Mouse (Mus musculus) stomach, embryonic 14.5 days (tissue): ENCODE results near the gene Gfi1b. TPM values are rescaled to one million over a fixed set of nuclear protein-coding genes. Genes with fewer than 3 reads are reported as not detected.
A peak's percentile ranks its signal among the peaks of the same experiment; 100 is the strongest.

Source experiments
- ATAC-seq: fragments of 200-750 bp; cut with Nextera tagmentation; 2 replicates; pipeline ENCODE4 v1.8.0; 2017; ENCODE audit warnings: low read depth, moderate TSS enrichment; ENCODE audit not compliant: insufficient number of reproducible peaks, insufficient read depth, low FRiP score
- H3K27ac ChIP-seq: fragments of 300-500 bp; sonication (generic); 2 replicates; pipeline ENCODE4 v1.5.1; 2014; ENCODE audit warnings: mild to moderate bottlenecking, low read length, moderate library complexity, mixed read lengths
- H3K27me3 ChIP-seq: fragments of 300-500 bp; sonication (generic); 2 replicates; pipeline ENCODE4 v1.6.1; 2014; ENCODE audit warnings: low read length, control low read depth, mixed read lengths; ENCODE audit not compliant: control insufficient read depth, insufficient read depth
- H3K36me3 ChIP-seq: fragments of 300-500 bp; sonication (generic); 2 replicates; pipeline ENCODE4 v1.6.1; 2014; ENCODE audit warnings: mild to moderate bottlenecking, control low read depth, low read length, moderate library complexity, mixed read lengths; ENCODE audit not compliant: control insufficient read depth, insufficient read depth
- H3K4me1 ChIP-seq: fragments of 300-500 bp; sonication (generic); 2 replicates; pipeline ENCODE4 v1.6.1; 2014; ENCODE audit warnings: low read length, control low read depth, mixed read lengths; ENCODE audit not compliant: control insufficient read depth, insufficient read depth
- H3K4me2 ChIP-seq: fragments of 300-500 bp; sonication (generic); replicated peaks from 2 replicates; pipeline ENCODE4 v1.6.1; 2014; ENCODE audit warnings: low read depth, low read length, control low read depth
- H3K4me3 ChIP-seq: fragments of 300-500 bp; sonication (generic); 2 replicates; pipeline ENCODE4 v1.5.1; 2014; ENCODE audit warnings: low read depth, low read length, control low read depth
- H3K9ac ChIP-seq: fragments of 300-500 bp; sonication (generic); replicated peaks from 2 replicates; pipeline ENCODE4 v1.6.1; 2014; ENCODE audit warnings: low read depth, mild to moderate bottlenecking, control low read depth, low read length, moderate library complexity, mixed read lengths
- H3K9me3 ChIP-seq: fragments of 300-500 bp; sonication (generic); 2 replicates; pipeline ENCODE4 v1.6.1; 2016; ENCODE audit warnings: low read depth, low read length, control low read depth; ENCODE audit not compliant: control insufficient read depth
- WGBS: fragments of 180-500 bp; shearing (Covaris S2); extraction: QIAGEN DNeasy Blood & Tissue Kit; methylation state at CpG from one replicate; pipeline ENCODE4 v1.1.7; 2014; 5-methylcytosine and 5-hydroxymethylcytosine counted together
- polyA plus RNA-seq: library from polyadenylated mRNA; unstranded; fragments of >200 nt; fragmentation: Nextera tagmentation; extraction: Ambion mirVana; gene quantifications from 2 replicates; pipeline ENCODE4 v1.2.1, GENCODE M21; 2014

Gfi1b gene
- polyA plus RNA-seq = 0.55 and 0.56 TPM in 2 replicates

DNA sequence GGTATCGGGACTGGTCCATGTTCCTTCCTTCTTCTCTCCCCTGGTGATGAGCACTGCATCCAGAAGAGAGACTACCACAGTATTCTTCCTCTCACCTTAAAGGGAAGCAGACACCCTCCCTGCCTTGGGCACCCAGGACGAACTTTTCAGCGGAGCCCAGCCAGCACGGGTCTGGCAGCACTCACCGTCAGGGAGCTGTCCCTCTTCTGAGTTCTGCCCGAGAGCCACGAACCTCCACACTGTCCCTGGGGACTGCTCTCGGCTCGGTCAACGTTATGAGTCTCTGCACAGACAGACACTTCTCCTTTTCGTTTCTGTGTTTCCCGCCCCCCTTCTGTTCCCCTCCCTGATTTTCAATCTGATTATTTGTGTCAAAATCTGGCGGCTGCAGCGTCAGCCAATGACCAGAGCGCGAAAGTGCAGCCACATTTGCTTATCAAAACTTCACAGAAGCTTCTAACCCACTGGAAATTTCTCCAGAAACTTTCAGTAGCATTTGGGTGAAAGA lies at the start of gene Gfi1b:
TSS of gene Gfi1b (minus strand) at position 319 of the 508 bp plus-strand sequence.
- no peak for ATAC-seq
- Histone ChIP-seq H3K4me3 (no peak within 1 kb of the TSS), H3K9me3 (no peaks in the 10 kb centered on the region), H3K27me3 (no peaks in the 10 kb centered on the region), H3K9ac (no peak within 1 kb of the TSS), H3K4me1 (no peaks in the 10 kb centered on the region), H3K27ac (no peak within 1 kb of the TSS), H3K36me3 (no peaks in the 10 kb centered on the region), H3K4me2 (0 out of 2 replicates have a peak within 1 kb of the TSS, but pooled peaks have one; percentile 7)
- 8% methylated on average over 16 of the region's 16 CpGs for WGBS

DNA sequence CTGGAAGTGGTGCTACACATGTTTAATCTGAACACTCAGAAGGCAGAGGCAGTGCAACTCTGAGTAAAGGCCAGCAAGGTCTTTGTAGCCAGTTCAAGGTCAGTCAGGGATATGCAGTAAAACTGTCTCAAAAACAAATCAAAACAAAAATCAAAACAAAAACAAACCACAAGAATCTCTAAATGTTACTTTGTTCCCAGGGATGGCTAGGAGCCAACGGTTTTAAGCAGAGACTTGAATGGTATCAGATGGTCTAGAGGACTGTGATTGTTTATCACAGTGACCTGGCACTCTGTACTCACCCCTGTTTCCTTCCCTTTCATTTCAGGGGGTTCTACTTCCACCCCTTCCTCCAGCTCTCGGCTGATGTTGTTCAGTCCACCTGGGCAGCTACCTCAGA lies 49.7 kb upstream of the Gfi1b start:
- no peak overlapping the region for H3K4me3 ChIP-seq
- H3K4me2 ChIP-seq = no peak overlapping the region
- 85% methylated on average over 2 of the region's 2 CpGs for WGBS
- no peaks in the 10 kb centered on the region for H3K27me3 ChIP-seq
- H3K36me3 ChIP-seq = peaks cover 71% of the 10 kb centered on the region
- no peaks in the 10 kb centered on the region for H3K9me3 ChIP-seq
- H3K4me1 ChIP-seq = no peaks in the 10 kb centered on the region
- H3K27ac ChIP-seq = no peak overlapping the region
- no peak overlapping the region for H3K9ac ChIP-seq
- no peak for ATAC-seq

GRCm38 (mm10) chr2:28665818-28666217 lies 44.0 kb upstream of the Gfi1b start:
- H3K9me3 ChIP-seq = no peaks in the 10 kb centered on the region
- ATAC-seq = no peak
- no peak overlapping the region for H3K4me2 ChIP-seq

DNA sequence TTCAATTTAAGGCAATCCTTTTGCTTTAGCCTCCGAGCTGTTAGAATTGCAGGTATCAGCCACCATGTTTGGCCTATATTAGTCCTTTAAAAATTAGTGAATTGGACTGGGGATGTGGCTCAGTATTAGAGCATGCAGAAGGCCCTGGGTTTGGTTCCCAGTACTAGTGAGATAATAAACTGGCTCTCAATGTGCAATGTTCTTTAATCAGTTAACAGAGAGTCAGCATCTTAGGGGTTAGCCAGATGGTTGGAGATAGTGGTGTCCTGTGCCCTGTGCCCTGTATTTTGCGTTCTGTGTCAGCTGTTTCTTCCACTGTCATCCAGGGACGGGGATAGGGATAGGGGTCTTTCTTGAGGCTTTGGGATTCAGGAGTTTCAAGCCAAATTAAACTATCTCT lies 41.1 kb upstream of the Gfi1b start:
- WGBS = 90% methylated on average over 3 of the region's 3 CpGs
- H3K4me2 ChIP-seq = no peak overlapping the region
- H3K27ac ChIP-seq = no peak overlapping the region
- H3K9me3 ChIP-seq = no peaks in the 10 kb centered on the region
- peaks cover 63% of the 10 kb centered on the region for H3K36me3 ChIP-seq
- ATAC-seq = no peak
- H3K4me3 ChIP-seq = no peak overlapping the region
- no peaks in the 10 kb centered on the region for H3K27me3 ChIP-seq
- H3K4me1 ChIP-seq = no peaks in the 10 kb centered on the region
- H3K9ac ChIP-seq = no peak overlapping the region

More at GRCm38 (mm10) chr2:28665818-28666217, 44.0 kb upstream of the Gfi1b start:
- Histone ChIP-seq H3K4me3 (no peak overlapping the region), H3K36me3 (peaks cover 59% of the 10 kb centered on the region), H3K27me3 (no peaks in the 10 kb centered on the region), H3K9ac (no peak overlapping the region), H3K4me1 (no peaks in the 10 kb centered on the region), H3K27ac (no peak overlapping the region)
- 62% methylated on average over 3 of the region's 3 CpGs for WGBS

GRCm38 (mm10) chr2:28656216-28656615 lies 34.4 kb upstream of the Gfi1b start:
- H3K9me3 ChIP-seq = no peaks in the 10 kb centered on the region
- no peak overlapping the region for H3K9ac ChIP-seq
- peaks cover 23% of the 10 kb centered on the region for H3K36me3 ChIP-seq
- no peak for ATAC-seq
- no peaks in the 10 kb centered on the region for H3K4me1 ChIP-seq
- H3K4me2 ChIP-seq = no peak overlapping the region
- H3K4me3 ChIP-seq = no peak overlapping the region
- 76% methylated on average over 8 of the region's 8 CpGs for WGBS
- H3K27me3 ChIP-seq = no peaks in the 10 kb centered on the region
- no peak overlapping the region for H3K27ac ChIP-seq

- Histone ChIP-seq H3K27me3 (no peaks in the 10 kb centered on the region), H3K4me3 (no peak overlapping the region), H3K36me3 (peaks cover 13% of the 10 kb centered on the region), H3K9ac (no peak overlapping the region), H3K4me1 (no peaks in the 10 kb centered on the region), H3K4me2 (no peak overlapping the region), H3K9me3 (no peaks in the 10 kb centered on the region), H3K27ac (no peak overlapping the region)
- WGBS = 63% methylated on average over 2 of the region's 2 CpGs
- ATAC-seq = no peak
These were observed 32.5 kb upstream of the Gfi1b start for GRCm38 (mm10) chr2:28654295-28654694.

GRCm38 (mm10) chr2:28653351-28653750 lies 31.6 kb upstream of the Gfi1b start:
- Histone ChIP-seq H3K27ac (no peak overlapping the region), H3K4me1 (no peaks in the 10 kb centered on the region), H3K4me2 (no peak overlapping the region), H3K4me3 (no peak overlapping the region), H3K36me3 (peaks cover 5% of the 10 kb centered on the region), H3K9me3 (no peaks in the 10 kb centered on the region), H3K9ac (no peak overlapping the region), H3K27me3 (no peaks in the 10 kb centered on the region)
- no peak for ATAC-seq
- 94% methylated on average over 7 of the region's 7 CpGs for WGBS

DNA sequence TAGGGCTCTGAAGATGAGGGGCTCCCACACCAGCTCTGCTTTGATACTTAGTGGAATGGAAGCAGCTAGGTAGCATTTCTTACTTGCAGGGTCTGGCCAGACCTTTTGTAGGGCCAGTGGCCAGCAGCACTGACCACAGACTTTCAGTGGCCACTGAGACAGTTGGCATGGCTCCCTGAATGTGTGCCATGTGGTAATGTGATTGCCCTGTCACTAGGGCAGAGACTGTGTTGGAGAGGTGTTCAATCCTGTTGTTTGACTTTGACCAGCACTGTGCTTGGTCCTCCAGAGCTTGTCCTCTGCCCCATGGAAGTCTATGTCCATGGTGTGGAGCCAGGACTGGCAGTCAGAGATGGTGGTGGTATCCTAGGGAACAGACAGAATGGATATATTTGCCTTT lies 28.7 kb upstream of the Gfi1b start:
- H3K4me1 ChIP-seq = no peaks in the 10 kb centered on the region
- no peaks in the 10 kb centered on the region for H3K9me3 ChIP-seq
- no peaks in the 10 kb centered on the region; the same call in 1 of the 2 replicates for H3K36me3 ChIP-seq
- no peak for ATAC-seq
- H3K9ac ChIP-seq = no peak overlapping the region
- no peak overlapping the region for H3K27ac ChIP-seq
- no peak overlapping the region for H3K4me2 ChIP-seq
- H3K27me3 ChIP-seq = no peaks in the 10 kb centered on the region
- H3K4me3 ChIP-seq = no peak overlapping the region

DNA sequence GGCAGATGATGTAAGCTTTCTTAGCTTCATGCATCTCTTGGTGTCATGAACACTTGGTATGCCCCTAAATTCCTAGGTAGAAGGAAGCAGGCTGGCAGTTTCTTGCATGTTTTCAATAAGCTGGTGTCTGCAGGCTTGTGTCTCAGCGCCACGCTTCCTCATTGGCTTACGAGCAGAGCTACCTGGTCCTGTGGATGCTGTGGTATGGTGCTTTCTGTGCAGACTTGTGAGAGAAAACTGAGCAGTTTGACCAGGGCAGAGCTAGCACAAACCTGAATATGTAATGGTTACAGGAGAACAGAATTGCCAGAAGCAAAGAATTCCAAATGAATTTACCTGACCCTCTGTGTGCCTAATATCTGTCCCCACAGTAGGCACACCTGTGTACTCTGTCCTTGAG lies 21.3 kb upstream of the Gfi1b start:
- Histone ChIP-seq H3K4me3 (no peak overlapping the region), H3K4me2 (no peak overlapping the region), H3K27me3 (no peaks in the 10 kb centered on the region), H3K9me3 (no peaks in the 10 kb centered on the region), H3K9ac (no peak overlapping the region), H3K27ac (no peak overlapping the region), H3K4me1 (peaks cover 19% of the 10 kb centered on the region), H3K36me3 (no peaks in the 10 kb centered on the region)
- WGBS = 80% methylated on average over 3 of the region's 3 CpGs
- ATAC-seq = no peak
